Comparison of ENCODE assay signal across 8 mouse cellular contexts in the genomic region with DNA sequence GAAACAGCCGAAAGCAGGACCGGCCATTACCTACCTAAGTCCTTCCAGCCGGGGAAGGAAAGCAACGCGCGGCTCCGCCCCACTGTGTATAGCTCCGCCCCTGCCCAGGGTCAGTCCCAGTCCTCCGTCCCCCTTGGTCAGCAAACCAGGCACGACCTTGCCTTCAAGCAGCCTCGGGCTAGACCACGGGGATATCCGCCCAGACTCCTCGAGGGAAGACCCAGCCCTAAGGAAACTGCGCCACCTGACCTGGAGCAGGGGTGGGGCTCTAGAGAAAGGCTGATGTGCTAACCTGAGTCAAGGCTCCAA. TPM values are rescaled to one million over a fixed set of nuclear protein-coding genes. Genes with fewer than 3 reads are reported as not detected.
DNase-seq lines count a peak whose midpoint lies in the region; ATAC-seq and TF ChIP-seq lines count a peak whose summit lies in the region.

No protein-coding gene starts in this region.

- DNase-seq in ovary, postnatal 36 days (ENCODE audit: low spot score), result peak; percentile 67
- no peak for DNase-seq in ovary, postnatal 10 days (ENCODE audit: low spot score)
- peak; percentile 49 for DNase-seq in heart, adult 8-10 months (ENCODE audit: low spot score)
- peak; percentile 88 for DNase-seq in kidney, adult 18-20 months
- peak; percentile 78 for DNase-seq in lung, adult 2 months

- peak overlapping the region; percentile 70 for H3K4me3 ChIP-seq in lung, adult 2 months (replicated peaks; ENCODE audit: extremely low read depth, low read depth, low read length)

- WGBS in lung, adult 2 months, result 5% methylated on average over 15 of the region's 15 CpGs

- no peak for TF ChIP-seq CTCF in lung, adult 2 months (IDR thresholded peaks at IDR 0.05; ENCODE audit: insufficient read depth, low read length)

- H3K4me1 ChIP-seq in lung, adult 2 months (ENCODE audit: control insufficient read depth, insufficient read depth, low read length), result peaks cover 45% of the 10 kb centered on the region

- ATAC-seq in common myeloid progenitor, adult 5-6 weeks (replicated peaks; ENCODE audit: low read depth, poor library complexity, severe bottlenecking), result peak; percentile 19; the same call in 1 of the 2 replicates
- 0 out of 2 replicates have a peak, but pooled peaks have one; percentile 11 for ATAC-seq in neutrophil, adult 5-6 weeks (ENCODE audit: extremely low read depth, insufficient number of reproducible peaks, low FRiP score, poor library complexity, severe bottlenecking)
- ATAC-seq in megakaryocyte-erythroid progenitor cell, adult 5-6 weeks (replicated peaks; ENCODE audit: low FRiP score, low TSS enrichment, poor library complexity, severe bottlenecking), result no peak

- peak; percentile 65; the same call in 1 of the 2 replicates for TF ChIP-seq POLR2A in lung, adult 2 months (IDR thresholded peaks at IDR 0.05; ENCODE audit: borderline replicate concordance, extremely low read depth, low read depth, low read length)

RNA-seq across cellular contexts. Expression of a gene that starts 6.7 kb away (rescaled TPM):
- 20.2 and 29.2 TPM in 2 replicates for total RNA-seq in common myeloid progenitor, adult 5-6 weeks (2017)
- 100 to 1,000 TPM in 2 of 4 experiments, 10 to 100 TPM in 2; 92.5 to 104 (median 99.6) TPM for total RNA-seq in heart, adult 8-10 months (2022)
- 204 and 210 TPM in 2 replicates for polyA plus RNA-seq in lung, adult 2 months (2012; rRNA removed)
- total RNA-seq in neutrophil, adult 5-6 weeks (2017), result 15.7 and 18.9 TPM in 2 replicates
- 2.3 and 3.6 TPM in 2 replicates for total RNA-seq in megakaryocyte-erythroid progenitor cell, adult 5-6 weeks (2014; fragmentation: Nextera tagmentation)
- total RNA-seq in megakaryocyte-erythroid progenitor cell, adult 5-6 weeks (2017), result 0.34 and 1.7 TPM in 2 replicates

RNA-seq across cellular contexts. Expression of a gene that starts 22.4 kb away (rescaled TPM):
- 1.6 and 2.3 TPM in 2 replicates for total RNA-seq in common myeloid progenitor, adult 5-6 weeks (2017)
- total RNA-seq in heart, adult 8-10 months (2022), result 10 to 100 TPM in 2 of 4 experiments, 1 to 10 TPM in 2; 8.8 to 12.9 (median 11.0) TPM
- polyA plus RNA-seq in lung, adult 2 months (2012; rRNA removed), result 15.6 and 17.2 TPM in 2 replicates
- total RNA-seq in neutrophil, adult 5-6 weeks (2017), result 14.3 and 14.5 TPM in 2 replicates
- total RNA-seq in megakaryocyte-erythroid progenitor cell, adult 5-6 weeks (2014; fragmentation: Nextera tagmentation), result 9.8 and 14.1 TPM in 2 replicates
- total RNA-seq in megakaryocyte-erythroid progenitor cell, adult 5-6 weeks (2017), result 1.3 and 4.6 TPM in 2 replicates

RNA-seq across cellular contexts. Expression of a gene that starts 24.4 kb away (rescaled TPM):
- total RNA-seq in common myeloid progenitor, adult 5-6 weeks (2017), result 0.50 and 0.73 TPM in 2 replicates
- total RNA-seq in heart, adult 8-10 months (2022), result 1 to 10 TPM; 1.1 to 2.8 (median 2.7) TPM
- 13.7 and 14.0 TPM in 2 replicates for polyA plus RNA-seq in lung, adult 2 months (2012; rRNA removed)
- total RNA-seq in neutrophil, adult 5-6 weeks (2017), result 47.4 and 48.7 TPM in 2 replicates
- 0.11 TPM in 1 of 2 replicates, not detected in the other for total RNA-seq in megakaryocyte-erythroid progenitor cell, adult 5-6 weeks (2014; fragmentation: Nextera tagmentation)
- 0.27 and 3.5 TPM in 2 replicates for total RNA-seq in megakaryocyte-erythroid progenitor cell, adult 5-6 weeks (2017)

RNA-seq across cellular contexts. Expression of a gene that starts 33.4 kb away (rescaled TPM):
- total RNA-seq in common myeloid progenitor, adult 5-6 weeks (2017), result not detected in 2 replicates
- 10 to 100 TPM; 21.1 to 31.4 (median 28.0) TPM for total RNA-seq in heart, adult 8-10 months (2022)
- polyA plus RNA-seq in lung, adult 2 months (2012; rRNA removed), result 28.2 and 32.2 TPM in 2 replicates
- 6.9 and 9.0 TPM in 2 replicates for total RNA-seq in neutrophil, adult 5-6 weeks (2017)
- total RNA-seq in megakaryocyte-erythroid progenitor cell, adult 5-6 weeks (2014; fragmentation: Nextera tagmentation), result not detected in 2 replicates
- total RNA-seq in megakaryocyte-erythroid progenitor cell, adult 5-6 weeks (2017), result 2.1 TPM in 1 of 2 replicates, not detected in the other

RNA-seq across cellular contexts. Expression of a gene that starts 37.5 kb away (rescaled TPM):
- 15.6 and 22.7 TPM in 2 replicates for total RNA-seq in common myeloid progenitor, adult 5-6 weeks (2017)
- 10 to 100 TPM; 82.1 to 87.5 (median 84.7) TPM for total RNA-seq in heart, adult 8-10 months (2022)
- 153 and 372 TPM in 2 replicates for polyA plus RNA-seq in lung, adult 2 months (2012; rRNA removed)
- 40.1 and 41.9 TPM in 2 replicates for total RNA-seq in neutrophil, adult 5-6 weeks (2017)
- 56.3 and 72.3 TPM in 2 replicates for total RNA-seq in megakaryocyte-erythroid progenitor cell, adult 5-6 weeks (2014; fragmentation: Nextera tagmentation)
- total RNA-seq in megakaryocyte-erythroid progenitor cell, adult 5-6 weeks (2017), result 29.4 and 145 TPM in 2 replicates

Comparison
In these comparisons a context has a peak if more than half of its experiments do, and no peak if none do; other contexts are left out.
1. RNA of a gene that starts 24.4 kb away (total RNA-seq): 47.4 to 48.7 TPM in neutrophil, adult 5-6 weeks; 0.11 to 3.5 TPM in megakaryocyte-erythroid progenitor cell, adult 5-6 weeks, 1.1 to 2.8 TPM in heart, adult 8-10 months and 0.50 to 0.73 TPM in common myeloid progenitor, adult 5-6 weeks; every median in the first group is over 10 times any median in the second.